Mouse (Mus musculus): ENCODE data around the gene Gm20517. TPM values are rescaled to one million over a fixed set of nuclear protein-coding genes. Genes with fewer than 3 reads are reported as not detected.

Gene Gm20517
- polyA plus RNA-seq, 1 experiment from 2014 or later, result 2.2 TPM

DNA sequence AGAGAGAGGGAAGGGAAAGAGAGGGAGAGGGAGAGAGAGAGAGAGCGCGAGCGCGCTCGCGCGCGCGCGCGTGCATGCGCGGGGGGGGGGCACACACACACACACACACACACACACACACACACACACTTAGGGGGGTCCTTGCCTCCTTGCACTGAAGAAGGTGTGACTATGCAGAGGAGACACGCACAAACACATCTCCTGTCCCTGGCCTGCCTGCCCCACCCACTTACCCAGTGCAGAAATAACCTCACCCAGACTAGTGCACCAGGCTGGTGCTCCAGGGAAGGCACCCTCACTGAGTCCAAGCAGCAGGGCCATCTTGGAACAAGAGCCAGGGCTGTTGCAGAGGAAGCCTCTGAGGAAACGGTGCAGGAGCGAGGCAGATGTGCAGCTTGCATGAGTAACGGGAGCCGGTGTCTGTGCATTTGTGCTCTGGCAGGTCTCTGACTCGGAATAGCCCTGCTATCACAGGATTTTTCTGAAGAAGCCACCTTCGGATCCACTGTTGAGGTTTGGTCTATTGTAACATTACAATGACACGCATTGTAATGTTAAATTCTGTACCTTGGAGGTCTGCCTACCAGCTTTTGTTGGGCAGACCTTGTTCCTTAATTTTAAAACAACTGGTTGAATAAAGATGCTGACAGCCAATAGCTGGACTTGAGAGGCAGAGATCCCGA lies 101.6 kb downstream of the Gm20517 start:
- Histone ChIP-seq H3K27ac (replicated peaks in 1 of 2; ENCODE audit: control insufficient read depth in 1 of 2, insufficient read depth in 1 of 2, low read depth in 2 of 2, low read length in 2 of 2) (no peak overlapping the region), H3K9me3 (ENCODE audit: control insufficient read depth, low read length) (no peaks in the 10 kb centered on the region), H3K4me2 (ENCODE audit: low read length) (no peak overlapping the region), H3K4me1 (ENCODE audit: control insufficient read depth in 2 of 2, insufficient read depth in 2 of 2, low read length in 2 of 2) (peaks cover 2 to 4% of the 10 kb centered on the region in 2 experiments; a peak in 1 of 4 replicates), H3K9ac (ENCODE audit: low read length) (no peak overlapping the region), H3K27me3 (ENCODE audit: control insufficient read depth, insufficient read depth, low read length) (no peaks in the 10 kb centered on the region), H3K4me3 (ENCODE audit: control insufficient read depth in 1 of 2, insufficient read depth in 1 of 2, low read depth in 1 of 2, low read length in 2 of 2) (no peak overlapping the region), H3K36me3 (ENCODE audit: control insufficient read depth, insufficient read depth, low read length) (no peaks in the 10 kb centered on the region)
- no peak for ATAC-seq (ENCODE audit: insufficient number of reproducible peaks, insufficient read depth, low FRiP score, low read depth)
- 55% methylated on average over 9 of the region's 22 CpGs for WGBS

- H3K9me3 ChIP-seq (ENCODE audit: control insufficient read depth, low read length), result no peaks in the 10 kb centered on the region
- H3K4me3 ChIP-seq (ENCODE audit: control insufficient read depth in 1 of 2, insufficient read depth in 1 of 2, low read depth in 1 of 2, low read length in 2 of 2), result no peak overlapping the region
- no peak overlapping the region for H3K9ac ChIP-seq (ENCODE audit: low read length)
- H3K27ac ChIP-seq (replicated peaks in 1 of 2; ENCODE audit: control insufficient read depth in 1 of 2, insufficient read depth in 1 of 2, low read depth in 2 of 2, low read length in 2 of 2), result no peak overlapping the region
- no peaks in the 10 kb centered on the region for H3K36me3 ChIP-seq (ENCODE audit: control insufficient read depth, insufficient read depth, low read length)
- H3K4me1 ChIP-seq (ENCODE audit: control insufficient read depth in 2 of 2, insufficient read depth in 2 of 2, low read length in 2 of 2), result peaks cover 2 to 4% of the 10 kb centered on the region in 2 experiments; a peak in 1 of 4 replicates
- ATAC-seq (ENCODE audit: insufficient number of reproducible peaks, insufficient read depth, low FRiP score, low read depth), result no peak
- WGBS, result 55% methylated on average over 3 of the region's 3 CpGs
- H3K27me3 ChIP-seq (ENCODE audit: control insufficient read depth, insufficient read depth, low read length), result no peaks in the 10 kb centered on the region
- H3K4me2 ChIP-seq (ENCODE audit: low read length), result no peak overlapping the region
Measured at GRCm38 (mm10) chr17:47715037-47715436, 103.6 kb downstream of the Gm20517 start.

DNA sequence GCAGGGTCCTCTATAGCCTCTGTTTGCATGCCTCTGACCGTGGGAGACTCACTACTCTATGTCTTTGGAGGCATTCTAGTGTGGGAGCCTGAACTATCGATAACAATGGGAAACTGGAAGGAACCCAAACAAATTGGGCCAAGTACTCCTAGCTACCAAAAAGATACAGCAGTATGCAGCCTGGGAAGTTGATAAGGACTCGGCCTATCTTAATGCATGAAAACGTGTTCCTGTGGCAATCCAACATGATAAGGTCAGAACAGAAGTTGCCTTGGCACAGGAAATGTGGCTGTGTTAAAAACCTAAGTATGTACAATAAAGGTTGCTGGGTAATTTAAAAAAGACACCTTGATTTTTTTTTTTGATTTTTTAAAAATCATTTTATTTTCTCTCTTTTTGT lies 109.8 kb downstream of the Gm20517 start:
- Histone ChIP-seq H3K9ac (ENCODE audit: low read length) (no peak overlapping the region), H3K4me3 (ENCODE audit: control insufficient read depth in 1 of 2, insufficient read depth in 1 of 2, low read depth in 1 of 2, low read length in 2 of 2) (no peak overlapping the region), H3K27ac (replicated peaks in 1 of 2; ENCODE audit: control insufficient read depth in 1 of 2, insufficient read depth in 1 of 2, low read depth in 2 of 2, low read length in 2 of 2) (no peak overlapping the region), H3K4me1 (ENCODE audit: control insufficient read depth in 2 of 2, insufficient read depth in 2 of 2, low read length in 2 of 2) (peaks cover 0 to under 1% of the 10 kb centered on the region in 2 experiments; a peak in 2 of 4 replicates), H3K27me3 (ENCODE audit: control insufficient read depth, insufficient read depth, low read length) (no peaks in the 10 kb centered on the region), H3K36me3 (ENCODE audit: control insufficient read depth, insufficient read depth, low read length) (no peaks in the 10 kb centered on the region), H3K4me2 (ENCODE audit: low read length) (no peak overlapping the region), H3K9me3 (ENCODE audit: control insufficient read depth, low read length) (no peaks in the 10 kb centered on the region)
- 34% methylated on average over 4 of the region's 4 CpGs for WGBS
- ATAC-seq (ENCODE audit: insufficient number of reproducible peaks, insufficient read depth, low FRiP score, low read depth), result no peak

DNA sequence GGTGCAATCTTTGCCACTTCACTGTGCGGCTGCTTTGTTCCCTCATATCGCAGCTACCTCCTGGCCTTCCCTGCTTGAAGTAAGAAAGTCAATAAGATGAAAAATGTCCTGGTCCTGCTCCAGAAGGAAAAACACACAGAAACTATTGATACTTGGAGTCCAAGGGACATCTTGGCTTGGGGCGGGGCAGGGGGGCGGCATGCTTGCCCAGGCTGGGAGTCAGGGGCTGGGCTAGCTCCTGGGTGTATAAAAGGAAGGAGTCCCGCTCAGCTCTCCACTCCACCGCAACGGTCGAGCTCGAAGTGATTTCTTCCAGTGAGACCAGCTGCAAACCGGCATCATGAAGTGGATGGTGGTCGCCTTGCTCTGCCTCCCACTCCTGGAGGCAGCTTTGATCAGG lies 115.2 kb downstream of the Gm20517 start, which contains the start of gene Pgc:
Gene Pgc (plus strand): TSS at position 277 of the 400 bp plus-strand sequence.
- Histone ChIP-seq H3K9ac (ENCODE audit: low read length) (no peak within 1 kb of the TSS), H3K4me3 (ENCODE audit: control insufficient read depth in 1 of 2, insufficient read depth in 1 of 2, low read depth in 1 of 2, low read length in 2 of 2) (no peak within 1 kb of the TSS), H3K27me3 (ENCODE audit: control insufficient read depth, insufficient read depth, low read length) (no peaks in the 10 kb centered on the region), H3K4me2 (ENCODE audit: low read length) (no peak within 1 kb of the TSS), H3K4me1 (ENCODE audit: control insufficient read depth in 2 of 2, insufficient read depth in 2 of 2, low read length in 2 of 2) (no peaks in the 10 kb centered on the region; a peak in 1 of 4 replicates), H3K27ac (replicated peaks in 1 of 2; ENCODE audit: control insufficient read depth in 1 of 2, insufficient read depth in 1 of 2, low read depth in 2 of 2, low read length in 2 of 2) (no peak within 1 kb of the TSS), H3K36me3 (ENCODE audit: control insufficient read depth, insufficient read depth, low read length) (no peaks in the 10 kb centered on the region), H3K9me3 (ENCODE audit: control insufficient read depth, low read length) (no peaks in the 10 kb centered on the region)
- WGBS, result 80% methylated on average over 11 of the region's 11 CpGs
- no peak for ATAC-seq (ENCODE audit: insufficient number of reproducible peaks, insufficient read depth, low FRiP score, low read depth)

- Histone ChIP-seq H3K27me3 (ENCODE audit: control insufficient read depth, insufficient read depth, low read length) (no peaks in the 10 kb centered on the region), H3K9ac (ENCODE audit: low read length) (no peak overlapping the region), H3K27ac (replicated peaks in 1 of 2; ENCODE audit: control insufficient read depth in 1 of 2, insufficient read depth in 1 of 2, low read depth in 2 of 2, low read length in 2 of 2) (no peak overlapping the region), H3K9me3 (ENCODE audit: control insufficient read depth, low read length) (no peaks in the 10 kb centered on the region), H3K4me3 (ENCODE audit: control insufficient read depth in 1 of 2, insufficient read depth in 1 of 2, low read depth in 1 of 2, low read length in 2 of 2) (no peak overlapping the region), H3K4me2 (ENCODE audit: low read length) (no peak overlapping the region), H3K4me1 (ENCODE audit: control insufficient read depth in 2 of 2, insufficient read depth in 2 of 2, low read length in 2 of 2) (no peaks in the 10 kb centered on the region; a peak in 1 of 4 replicates), H3K36me3 (ENCODE audit: control insufficient read depth, insufficient read depth, low read length) (no peaks in the 10 kb centered on the region)
- no peak for ATAC-seq (ENCODE audit: insufficient number of reproducible peaks, insufficient read depth, low FRiP score, low read depth)
- WGBS, result 57% methylated on average over 24 of the region's 24 CpGs
Measured at GRCm38 (mm10) chr17:47730633-47731575, 119.5 kb downstream of the Gm20517 start.

Other genes starting within 250 kb of the Gm20517 start
- 67.2 and 69.8 TPM in 2 replicates for gene Mrps10, start 242.7 kb upstream of the Gm20517 start, polyA plus RNA-seq (2014; fragmentation: Nextera tagmentation; extraction: Ambion mirVana)
- gene Guca1b, start 226.2 kb upstream of the Gm20517 start, polyA plus RNA-seq (2014; fragmentation: Nextera tagmentation; extraction: Ambion mirVana), result 0.63 and 0.96 TPM in 2 replicates
- gene Guca1a, start 211.0 kb upstream of the Gm20517 start, polyA plus RNA-seq (2014; fragmentation: Nextera tagmentation; extraction: Ambion mirVana), result 2.4 and 2.9 TPM in 2 replicates
- gene AI661453, start 175.0 kb upstream of the Gm20517 start, polyA plus RNA-seq (2014; fragmentation: Nextera tagmentation; extraction: Ambion mirVana), result 0.47 and 0.76 TPM in 2 replicates
- 0.72 and 0.92 TPM in 2 replicates for gene 1700001C19Rik, start 174.2 kb upstream of the Gm20517 start, polyA plus RNA-seq (2014; fragmentation: Nextera tagmentation; extraction: Ambion mirVana)
- gene Taf8, start 109.3 kb upstream of the Gm20517 start, polyA plus RNA-seq (2014; fragmentation: Nextera tagmentation; extraction: Ambion mirVana), result 16.2 and 16.8 TPM in 2 replicates
- 466 and 469 TPM in 2 replicates for gene Ccnd3, start 106.5 kb upstream of the Gm20517 start, polyA plus RNA-seq (2014; fragmentation: Nextera tagmentation; extraction: Ambion mirVana)
- gene Bysl, start 97 bp upstream of the Gm20517 start, polyA plus RNA-seq (2014; fragmentation: Nextera tagmentation; extraction: Ambion mirVana), result 18.3 and 18.7 TPM in 2 replicates
- gene Med20, start within 50 bp of the Gm20517 start, polyA plus RNA-seq (2014; fragmentation: Nextera tagmentation; extraction: Ambion mirVana), result 28.6 and 30.9 TPM in 2 replicates
- gene Usp49, start 19.1 kb downstream of the Gm20517 start, polyA plus RNA-seq (2014; fragmentation: Nextera tagmentation; extraction: Ambion mirVana), result 3.0 and 3.2 TPM in 2 replicates
- 354 and 369 TPM in 2 replicates for gene Tomm6, start 76.8 kb downstream of the Gm20517 start, polyA plus RNA-seq (2014; fragmentation: Nextera tagmentation; extraction: Ambion mirVana)
- gene Frs3, start 77.4 kb downstream of the Gm20517 start, polyA plus RNA-seq (2014; fragmentation: Nextera tagmentation; extraction: Ambion mirVana), result 2.8 TPM in 2 replicates
- 0.53 and 1.4 TPM in 2 replicates for gene Gm21981, start 82.9 kb downstream of the Gm20517 start, polyA plus RNA-seq (2014; fragmentation: Nextera tagmentation; extraction: Ambion mirVana)
- 0.78 TPM in 1 of 2 replicates, not detected in the other for gene Prickle4, start 83.1 kb downstream of the Gm20517 start, polyA plus RNA-seq (2014; fragmentation: Nextera tagmentation; extraction: Ambion mirVana)
- 0.15 TPM in 1 of 2 replicates, not detected in the other for gene Pgc, start 115.3 kb downstream of the Gm20517 start, polyA plus RNA-seq (2014; fragmentation: Nextera tagmentation; extraction: Ambion mirVana)
- 17.8 and 21.2 TPM in 2 replicates for gene Tfeb, start 125.4 kb downstream of the Gm20517 start, polyA plus RNA-seq (2014; fragmentation: Nextera tagmentation; extraction: Ambion mirVana)
- 10.4 and 26.3 TPM in 2 replicates for gene Mdfi, start 223.1 kb downstream of the Gm20517 start, polyA plus RNA-seq (2014; fragmentation: Nextera tagmentation; extraction: Ambion mirVana)

All from heart, embryonic 14.5 days (tissue).